Mouse (Mus musculus) megakaryocyte, adult 5-6 weeks (primary cell): ENCODE results near the gene Zcchc17. TPM values are rescaled to one million over a fixed set of nuclear protein-coding genes. Genes with fewer than 3 reads are reported as not detected.

Experiments used
- ATAC-seq: 2 replicates; pipeline ENCODE4 v1.8.0; 2016; ENCODE audit warnings: mild to moderate bottlenecking, inconsistent platforms; ENCODE audit not compliant: poor library complexity, severe bottlenecking
- total RNA-seq, 2 experiments: library from RNA; stranded (forward) in 1 of 2; stranded (reverse) in 1 of 2; fragments of 153-499, 151-499 nt in 1 of 2; fragments of 221-1000, 200-1000 nt in 1 of 2; gene quantifications; 2 replicates each; pipeline versions ENCODE4 v1.2.3 to v1.2.4; 2015 to 2017

Gene Zcchc17
- total RNA-seq (2015) (13.9 and 15.0 TPM in 2 replicates), total RNA-seq (2017) (52.1 and 68.3 TPM in 2 replicates)

GRCm38 (mm10) chr4:130359486-130360237 is at the start of gene Zcchc17, which contains the start of gene Snrnp40:
Gene Zcchc17, minus strand, starts transcription at chr4:130359943.
Gene Snrnp40, plus strand, starts transcription at chr4:130360132.
- peak; percentile 97 for ATAC-seq

DNA sequence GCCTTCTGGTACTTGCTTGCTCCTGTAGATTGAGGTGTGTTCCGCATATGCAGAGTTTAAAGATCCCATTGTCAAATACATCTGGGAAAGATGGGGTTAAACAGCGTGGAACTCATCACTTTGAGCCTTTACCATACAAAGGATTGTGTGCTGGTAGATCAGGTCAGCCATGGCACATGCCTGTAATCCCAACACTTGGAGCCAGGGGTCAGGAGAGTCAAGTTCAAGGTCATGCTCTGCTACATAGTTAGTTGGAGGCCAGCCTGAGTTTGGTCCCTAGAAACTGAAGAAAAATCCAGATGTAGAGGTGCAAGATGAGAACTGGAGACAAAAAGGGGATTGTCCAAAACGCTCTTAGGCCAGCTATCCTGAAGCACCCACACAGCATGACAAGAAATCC is 31.5 kb upstream of the Zcchc17 start:
- peak; percentile 68; the same call in 1 of the 2 replicates for ATAC-seq

GRCm38 (mm10) chr4:130389927-130390326 is 30.2 kb upstream of the Zcchc17 start:
- no peak for ATAC-seq

DNA sequence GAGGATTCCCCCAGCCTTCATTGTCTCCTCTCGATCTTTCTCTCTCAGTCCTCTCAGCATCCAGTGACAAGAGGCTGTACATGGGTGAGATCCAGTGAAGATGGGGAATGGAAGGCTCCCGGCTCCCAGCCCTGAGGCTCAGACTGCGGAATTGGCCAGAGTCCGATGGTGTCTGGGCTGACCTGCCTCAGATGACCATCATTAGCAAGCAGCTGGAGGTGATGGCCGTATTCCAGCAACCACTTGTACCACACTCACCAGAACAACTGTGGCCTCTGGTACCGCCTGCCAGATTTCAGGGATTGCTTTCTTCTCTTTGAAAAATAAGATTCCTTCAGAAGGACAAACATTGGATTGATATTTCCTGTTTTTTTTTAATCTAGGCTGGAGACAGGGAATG is 29.8 kb upstream of the Zcchc17 start:
- ATAC-seq, result no peak

- no peak for ATAC-seq
Measured at GRCm38 (mm10) chr4:130387256-130387655, 27.5 kb upstream of the Zcchc17 start.

GRCm38 (mm10) chr4:130380418-130380817 is 20.7 kb upstream of the Zcchc17 start:
- no peak for ATAC-seq

DNA sequence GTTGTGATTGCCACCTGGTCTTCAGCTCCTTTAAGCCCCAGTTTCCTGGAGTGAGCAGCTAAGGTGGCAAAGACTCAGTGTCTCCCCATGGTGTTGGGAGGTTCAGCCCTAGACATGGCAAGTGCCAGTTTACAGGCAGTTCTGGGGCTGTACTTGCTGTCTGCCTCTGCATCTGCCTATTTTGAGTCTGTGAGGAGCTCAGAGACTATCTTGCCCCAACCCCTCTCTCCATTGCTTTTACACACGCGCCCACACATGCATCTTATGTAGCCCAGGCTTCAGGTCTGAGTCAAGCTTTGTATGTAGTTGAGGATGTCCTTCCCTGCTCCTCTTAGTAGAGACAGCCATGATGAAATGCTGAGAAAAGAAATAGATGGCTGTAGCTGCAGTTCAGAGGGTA is 19.4 kb upstream of the Zcchc17 start:
- ATAC-seq, result no peak

DNA sequence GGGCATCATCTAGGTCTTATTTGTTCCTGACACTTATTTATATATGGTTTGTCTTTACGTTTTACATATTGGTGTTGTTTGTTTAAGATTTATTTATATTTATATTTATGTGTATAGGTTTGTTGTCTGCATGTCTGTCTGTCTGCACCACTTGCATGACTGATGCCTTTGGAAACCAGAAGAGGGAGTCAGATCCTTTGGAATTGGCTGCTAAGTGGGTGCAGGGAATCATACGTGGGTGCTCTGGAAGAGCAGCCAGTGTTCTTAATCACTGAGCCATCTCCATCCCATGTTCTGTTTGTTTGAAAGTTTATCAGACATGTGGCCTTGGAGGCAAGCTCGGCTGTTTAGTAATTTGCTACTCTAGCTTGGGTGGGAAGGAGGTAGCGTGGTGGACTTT is 17.8 kb upstream of the Zcchc17 start:
- no peak for ATAC-seq

GRCm38 (mm10) chr4:130376675-130377074 is 16.9 kb upstream of the Zcchc17 start:
- ATAC-seq, result no peak

GRCm38 (mm10) chr4:130360238-130360590 is 471 bp upstream of the Zcchc17 start:
- ATAC-seq, result no peak

DNA sequence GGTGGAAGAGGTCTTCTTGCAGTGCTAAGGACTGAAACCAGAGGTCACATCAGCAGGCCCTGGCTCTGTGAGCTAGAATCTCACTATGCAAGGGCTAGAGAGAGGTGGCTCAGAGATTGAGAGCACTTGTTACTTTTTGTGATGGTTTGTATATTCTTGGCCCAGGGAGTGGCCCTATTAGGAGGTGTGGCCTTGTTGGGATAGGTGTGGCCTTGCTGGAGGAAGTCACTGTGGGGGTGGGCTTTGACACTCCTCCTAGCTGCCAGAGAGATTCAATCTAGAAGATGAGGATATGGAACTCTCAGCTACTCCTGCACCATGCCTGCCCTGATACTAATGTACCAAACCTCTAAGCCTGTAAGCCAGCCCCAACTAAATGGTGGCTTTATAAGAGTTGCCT is 1.8 kb downstream of the Zcchc17 start:
- no peak for ATAC-seq

DNA sequence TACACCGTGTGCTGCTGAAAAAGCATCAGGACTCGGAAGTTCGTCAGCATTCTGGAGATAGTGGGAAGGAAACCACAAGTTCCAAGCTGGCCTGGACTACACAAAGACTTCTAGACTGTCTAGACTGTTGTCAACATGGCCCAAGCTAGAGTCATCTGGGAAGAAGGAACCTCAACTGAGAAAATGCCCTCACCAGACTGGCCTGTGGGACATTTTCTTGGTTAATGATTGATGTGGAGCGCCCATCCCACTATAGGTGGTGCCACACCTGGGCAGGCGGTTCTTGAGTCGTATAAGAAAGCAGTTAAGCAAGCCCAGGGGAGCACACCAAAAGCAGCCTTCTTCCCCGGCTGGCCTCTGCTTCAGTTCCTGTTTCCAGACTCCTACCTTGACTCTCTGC is 7.2 kb downstream of the Zcchc17 start:
- no peak for ATAC-seq

DNA sequence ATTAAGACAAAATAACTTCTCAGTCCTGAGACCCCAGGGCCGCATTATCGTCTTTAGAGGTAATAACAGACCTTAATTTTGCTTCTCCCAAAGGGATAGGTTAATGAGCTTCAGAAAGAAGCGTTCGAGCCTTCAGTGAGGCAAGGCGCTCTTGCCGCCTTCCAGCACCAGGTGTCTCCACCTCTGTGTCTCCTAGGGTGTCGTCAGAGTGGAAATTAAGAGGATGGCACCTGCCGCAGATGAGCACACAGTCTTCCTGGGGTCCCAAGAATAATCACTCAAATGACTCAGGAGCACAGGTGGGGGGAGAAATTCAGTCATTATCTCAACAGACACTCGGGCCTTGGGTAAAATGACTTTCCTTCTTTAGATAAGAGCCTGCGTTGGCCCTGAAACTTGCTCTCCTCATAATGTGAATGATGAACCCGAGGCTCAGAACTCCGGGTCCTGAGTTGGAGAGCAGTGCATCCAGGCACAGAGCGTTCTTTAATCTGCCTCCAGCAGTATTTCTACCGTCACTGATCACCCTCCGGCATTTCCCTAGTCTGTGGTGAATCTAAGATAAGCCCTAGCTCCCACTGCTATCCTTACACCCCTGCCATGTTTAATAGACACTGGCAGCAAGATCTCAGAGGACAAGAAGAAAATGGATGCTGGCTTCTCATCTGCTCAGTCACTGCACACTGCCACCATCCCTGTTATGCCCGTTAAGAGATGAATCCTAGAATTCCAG is 8.9 kb downstream of the Zcchc17 start:
- no peak for ATAC-seq

DNA sequence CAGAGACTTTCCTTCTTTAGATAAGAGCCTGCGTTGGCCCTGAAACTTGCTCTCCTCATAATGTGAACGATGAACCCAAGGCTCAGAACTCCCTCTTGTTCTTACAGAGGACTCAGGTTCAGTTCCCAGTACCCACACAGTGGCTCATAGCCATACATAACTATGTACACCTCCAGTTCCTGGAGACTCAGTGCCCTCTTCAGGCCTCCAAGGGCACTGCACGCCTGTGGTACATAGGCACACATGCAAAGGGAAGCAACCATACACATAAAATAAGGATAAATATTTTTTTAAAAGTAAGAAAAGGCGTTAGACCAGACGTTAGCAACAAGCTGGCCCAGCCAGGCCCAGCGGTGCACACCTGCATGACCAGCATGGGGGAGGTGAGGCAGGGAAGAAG is 10.1 kb downstream of the Zcchc17 start:
- no peak for ATAC-seq

DNA sequence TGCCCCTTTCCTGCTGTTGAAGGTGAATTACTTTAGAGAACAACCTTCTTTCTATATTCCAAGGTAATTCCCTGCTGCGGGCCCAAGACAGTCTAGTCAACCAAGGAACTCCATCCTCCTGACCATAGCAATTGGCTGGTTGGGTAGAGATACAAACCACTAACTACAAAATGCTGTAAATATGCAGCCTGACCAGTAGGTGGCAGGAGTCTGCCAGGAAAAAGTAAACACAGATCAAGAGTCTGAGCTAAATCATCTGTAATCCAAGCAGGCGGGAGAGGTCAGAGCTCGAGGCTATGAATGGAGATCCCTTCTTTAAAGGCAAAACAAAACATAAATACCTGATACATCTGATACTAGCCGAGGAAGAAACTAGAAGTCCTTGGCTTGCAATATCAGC is 18.1 kb downstream of the Zcchc17 start:
- ATAC-seq, result peak; percentile 77

DNA sequence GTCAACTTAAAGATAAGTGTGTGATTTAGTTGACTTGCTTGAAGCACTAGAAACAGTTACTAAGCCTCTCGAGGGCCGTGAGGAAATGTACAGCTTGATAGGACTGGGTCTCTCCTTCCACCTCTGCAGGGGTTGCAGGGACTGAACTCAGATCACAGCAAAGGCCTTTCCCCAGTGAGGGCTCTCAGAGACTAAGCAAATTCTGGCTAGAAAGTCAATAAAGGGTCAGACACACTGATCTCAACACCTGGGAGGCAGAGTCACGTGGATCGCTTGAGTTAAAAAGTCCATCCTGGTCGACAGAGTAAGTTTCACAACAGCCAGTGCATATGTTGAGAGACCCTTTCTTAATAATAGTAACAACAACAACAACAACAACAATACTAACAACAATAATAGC is 23.9 kb downstream of the Zcchc17 start:
- ATAC-seq, result no peak

GRCm38 (mm10) chr4:130327366-130327765 is 32.4 kb downstream of the Zcchc17 start:
- ATAC-seq, result no peak

- ATAC-seq, result no peak
Measured at GRCm38 (mm10) chr4:130325446-130325845, 34.3 kb downstream of the Zcchc17 start.

DNA sequence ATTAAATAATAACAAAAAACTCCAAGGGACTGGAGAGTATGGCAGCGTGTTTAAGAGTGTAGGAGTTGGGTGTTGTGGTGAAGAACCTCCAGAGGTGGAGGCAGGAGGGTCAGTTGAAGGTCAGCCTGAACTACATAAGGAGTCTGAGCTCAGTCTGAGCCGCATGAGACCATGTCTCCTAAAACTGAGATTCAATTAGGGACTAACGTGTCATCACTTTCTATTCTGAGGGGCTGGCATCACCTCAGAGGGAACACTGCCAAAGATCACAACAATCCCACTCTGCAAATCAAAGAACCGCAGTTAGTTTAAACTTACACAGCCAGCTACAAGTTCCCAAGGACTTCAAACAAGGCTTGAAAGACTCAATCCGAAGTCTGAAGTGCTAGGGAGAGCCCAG is 36.1 kb downstream of the Zcchc17 start:
- no peak for ATAC-seq

DNA sequence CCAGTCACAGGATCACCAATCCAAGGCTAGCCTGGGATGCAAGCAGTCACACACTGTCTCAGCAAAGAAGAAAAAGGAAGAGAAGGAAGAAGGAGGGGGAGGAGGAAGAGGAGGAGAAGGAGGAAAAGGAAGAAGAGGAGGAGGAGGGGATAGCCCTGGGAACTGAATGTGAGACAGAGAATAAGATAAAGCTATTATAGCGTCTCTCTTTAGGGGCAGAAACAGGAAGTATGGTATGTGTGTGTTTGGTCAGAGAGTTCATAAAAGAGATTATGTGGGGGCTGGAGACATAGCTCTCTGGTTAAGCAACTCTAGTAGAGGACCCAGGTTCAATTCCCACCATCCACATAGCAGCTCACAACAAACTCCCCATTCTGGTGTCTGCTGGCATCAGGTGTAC is 36.6 kb downstream of the Zcchc17 start:
- ATAC-seq, result no peak

DNA sequence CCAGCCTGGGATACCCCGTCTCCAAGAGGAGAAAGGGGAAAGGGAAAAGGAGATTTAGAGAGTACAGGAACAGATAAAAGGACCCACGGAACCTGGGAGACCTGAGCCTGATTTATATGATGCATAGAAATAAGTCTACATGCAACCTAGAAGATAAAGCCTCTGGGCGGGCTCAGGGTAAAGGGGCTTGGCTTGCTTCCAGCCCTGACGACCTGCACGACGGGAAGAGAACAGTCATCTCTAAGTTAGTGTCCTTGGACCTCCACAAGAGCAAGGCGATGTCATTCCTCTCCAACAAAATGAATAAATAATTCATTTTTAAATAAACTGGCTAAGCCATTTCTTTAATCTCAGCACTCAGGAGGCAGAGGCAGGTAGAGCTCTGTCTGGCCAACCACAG is 37.2 kb downstream of the Zcchc17 start:
- ATAC-seq, result no peak

DNA sequence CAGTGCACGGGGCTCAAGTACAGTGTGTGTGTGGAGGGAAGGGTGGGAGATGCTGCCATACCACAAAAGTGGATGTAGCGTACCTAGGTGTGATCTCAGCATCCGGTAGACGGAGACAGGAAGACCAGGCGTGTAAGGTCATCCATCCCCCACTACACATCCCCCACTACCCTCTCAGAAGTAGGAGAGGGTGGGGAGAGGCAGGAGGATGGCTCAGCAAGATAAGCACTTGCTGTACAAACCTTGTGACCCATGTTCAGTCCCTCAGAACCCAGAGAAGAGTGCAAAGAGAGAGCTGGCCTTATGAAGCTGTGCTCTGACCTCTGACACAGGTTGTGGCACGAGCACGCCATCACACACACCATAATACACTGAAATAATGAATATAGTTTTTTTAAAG is 38.1 kb downstream of the Zcchc17 start:
- no peak for ATAC-seq
